Mouse (Mus musculus) megakaryocyte, embryonic 14.5 days (primary cell): Measurements from ENCODE around the gene Serpind1. TPM values are rescaled to one million over a fixed set of nuclear protein-coding genes. Genes with fewer than 3 reads are reported as not detected.

ENCODE experiments used
- H3K27me3 ChIP-seq: replicated peaks from 2 replicates; pipeline ENCODE3; 2012; ENCODE audit warnings: inconsistent platforms
- H3K36me3 ChIP-seq: replicated peaks from 2 replicates; pipeline ENCODE3; 2012; ENCODE audit warnings: low read length, inconsistent platforms, mixed read lengths
- H3K4me1 ChIP-seq: 2 replicates; pipeline ENCODE4 v1.6.1; 2012; ENCODE audit warnings: inconsistent platforms
- H3K4me3 ChIP-seq: replicated peaks from 2 replicates; pipeline ENCODE3; 2012; ENCODE audit warnings: moderate library complexity, mild to moderate bottlenecking, inconsistent platforms
- H3K9me3 ChIP-seq: 2 replicates; pipeline ENCODE4 v1.6.1; 2012; ENCODE audit warnings: inconsistent platforms
- FLI1 ChIP-seq: IDR thresholded peaks from 2 replicates; pipeline ENCODE4 v1.6.1; 2012; ENCODE audit warnings: low read length, inconsistent platforms, mixed read lengths
- GATA1 ChIP-seq: IDR thresholded peaks from 3 replicates; pipeline ENCODE4 v1.6.1; 2012; ENCODE audit warnings: mixed read lengths, low read length, inconsistent platforms, borderline replicate concordance
- polyA plus RNA-seq: library from polyadenylated mRNA; stranded (reverse); fragments of >175 nt; gene quantifications from 2 replicates; pipeline ENCODE4 v1.2.3, GENCODE M21; 2012; ENCODE audit warnings: low replicate concordance; ENCODE audit not compliant: insufficient read depth

Serpind1 gene
- not detected in 2 replicates for polyA plus RNA-seq

DNA sequence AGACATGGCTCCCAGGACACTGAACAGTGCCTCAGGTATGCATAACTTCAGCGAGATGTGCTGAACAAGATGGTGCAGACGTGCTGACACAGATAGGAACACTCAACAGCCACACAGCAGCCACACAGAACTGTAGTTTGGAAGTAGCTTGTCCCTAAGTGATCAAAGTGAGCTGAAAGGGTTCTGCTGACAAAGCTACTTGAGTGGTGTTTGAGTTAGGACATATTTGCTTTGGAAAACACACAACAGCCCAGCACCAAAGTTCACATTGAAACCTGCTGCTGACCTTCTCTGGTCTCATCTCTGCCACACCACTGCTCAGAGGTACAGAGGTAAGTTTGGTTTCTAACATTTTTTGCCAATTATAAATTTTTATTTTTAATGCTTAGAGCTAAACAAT, at the start of gene Serpind1:
Gene Serpind1, plus strand, starts transcription at position 256 of the 400 bp plus-strand sequence.
- Histone ChIP-seq H3K9me3 (no peaks in the 10 kb centered on the region), H3K27me3 (no peaks in the 10 kb centered on the region), H3K4me3 (no peak within 1 kb of the TSS), H3K4me1 (peaks cover 10% of the 10 kb centered on the region), H3K36me3 (peaks cover 64% of the 10 kb centered on the region)
- TF ChIP-seq GATA1: no peak
- no peak for TF ChIP-seq FLI1

DNA sequence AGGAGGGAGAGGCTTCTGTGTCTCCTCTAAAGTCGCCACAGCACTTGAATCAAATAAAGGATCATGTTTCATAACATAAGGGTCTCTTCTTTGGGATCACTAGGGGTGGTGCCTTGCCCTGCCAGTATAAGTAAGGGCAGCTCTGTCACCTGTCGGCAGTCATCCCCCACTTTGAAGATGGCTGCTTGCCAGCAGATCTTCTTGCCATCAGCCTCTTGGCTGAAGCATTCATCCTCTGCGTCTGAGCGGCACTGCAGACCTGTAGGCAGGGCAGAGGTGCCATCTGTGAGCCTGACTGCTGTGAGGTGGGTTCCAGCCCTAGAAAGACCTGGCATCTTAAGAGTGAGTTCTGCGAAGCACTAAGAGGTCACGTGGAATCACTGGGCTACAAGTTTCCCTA, 48.0 kb upstream of the Serpind1 start:
- H3K4me3 ChIP-seq: no peak overlapping the region
- no peaks in the 10 kb centered on the region for H3K9me3 ChIP-seq
- TF ChIP-seq FLI1 (no peak), GATA1 (no peak)
- H3K36me3 ChIP-seq: peaks cover 97% of the 10 kb centered on the region
- no peaks in the 10 kb centered on the region for H3K27me3 ChIP-seq
- H3K4me1 ChIP-seq: no peaks in the 10 kb centered on the region; the same call in 1 of the 2 replicates

DNA sequence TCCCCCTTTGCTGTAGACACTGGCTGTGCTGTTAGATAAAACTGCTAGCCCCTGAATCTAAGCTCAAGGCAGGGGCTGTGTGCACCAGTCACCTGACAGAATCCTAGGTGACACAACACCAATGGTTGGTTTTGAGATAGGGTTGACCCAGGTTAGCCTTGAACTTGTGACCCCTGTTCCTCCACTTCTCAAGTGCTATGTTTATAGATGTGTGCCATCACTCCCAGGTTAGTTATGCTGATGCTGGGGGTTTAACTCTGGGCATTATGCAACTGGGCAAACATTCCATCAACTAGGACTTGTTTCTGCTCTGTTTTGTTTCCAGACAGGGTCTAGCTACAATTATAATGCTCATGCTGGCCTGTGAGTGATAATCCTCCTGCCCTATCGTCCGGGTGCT, 44.1 kb upstream of the Serpind1 start:
- Histone ChIP-seq H3K4me1 (no peaks in the 10 kb centered on the region), H3K27me3 (no peaks in the 10 kb centered on the region), H3K36me3 (peaks cover 87% of the 10 kb centered on the region), H3K4me3 (no peak overlapping the region), H3K9me3 (no peaks in the 10 kb centered on the region)
- TF ChIP-seq GATA1 (no peak), FLI1 (no peak)

DNA sequence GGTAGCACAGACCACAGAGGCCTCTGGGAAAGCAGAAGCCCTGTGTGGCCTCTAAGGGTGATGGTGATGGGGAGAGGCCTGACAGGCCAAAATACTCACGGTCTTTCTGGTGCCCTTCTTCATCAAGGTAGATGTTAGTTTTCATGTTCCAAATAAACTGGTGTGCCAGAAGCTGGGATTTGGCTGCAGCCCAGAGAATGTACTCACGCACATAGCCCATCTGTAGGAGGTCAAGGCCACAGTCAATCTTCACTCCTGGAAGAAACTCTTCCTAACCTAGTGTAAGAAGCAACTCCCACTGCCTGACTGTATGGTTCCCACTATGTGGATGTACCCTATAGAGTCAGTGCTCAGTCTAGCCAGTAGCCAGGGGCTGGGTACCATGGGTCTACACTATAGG, 40.2 kb upstream of the Serpind1 start:
- Histone ChIP-seq H3K4me1 (no peaks in the 10 kb centered on the region), H3K9me3 (no peaks in the 10 kb centered on the region), H3K36me3 (peaks cover 85% of the 10 kb centered on the region), H3K27me3 (no peaks in the 10 kb centered on the region), H3K4me3 (no peak overlapping the region)
- TF ChIP-seq FLI1 (no peak), GATA1 (no peak)

DNA sequence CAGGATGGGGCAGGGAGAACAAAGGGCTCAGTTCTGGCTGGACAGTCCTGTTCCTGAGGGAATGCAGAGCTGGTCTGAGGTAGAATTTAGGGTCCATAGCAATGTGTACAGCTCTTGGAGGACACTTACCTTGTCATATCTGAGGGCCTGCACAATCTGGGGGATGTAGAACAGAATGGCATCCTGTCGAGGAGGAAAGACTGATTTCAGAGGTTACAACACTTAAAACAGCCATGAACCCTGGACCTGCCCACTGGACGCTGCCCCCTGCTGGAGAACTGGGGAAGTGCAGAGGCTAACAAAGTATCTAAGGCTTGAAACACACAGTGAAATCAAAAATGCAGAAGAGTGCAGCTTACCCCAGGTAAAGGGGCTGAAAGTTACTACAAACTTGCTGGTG, 38.4 kb upstream of the Serpind1 start:
- Histone ChIP-seq H3K9me3 (no peaks in the 10 kb centered on the region), H3K36me3 (peaks cover 85% of the 10 kb centered on the region), H3K4me1 (no peaks in the 10 kb centered on the region), H3K4me3 (no peak overlapping the region), H3K27me3 (no peaks in the 10 kb centered on the region)
- TF ChIP-seq FLI1 (no peak), GATA1 (no peak)

DNA sequence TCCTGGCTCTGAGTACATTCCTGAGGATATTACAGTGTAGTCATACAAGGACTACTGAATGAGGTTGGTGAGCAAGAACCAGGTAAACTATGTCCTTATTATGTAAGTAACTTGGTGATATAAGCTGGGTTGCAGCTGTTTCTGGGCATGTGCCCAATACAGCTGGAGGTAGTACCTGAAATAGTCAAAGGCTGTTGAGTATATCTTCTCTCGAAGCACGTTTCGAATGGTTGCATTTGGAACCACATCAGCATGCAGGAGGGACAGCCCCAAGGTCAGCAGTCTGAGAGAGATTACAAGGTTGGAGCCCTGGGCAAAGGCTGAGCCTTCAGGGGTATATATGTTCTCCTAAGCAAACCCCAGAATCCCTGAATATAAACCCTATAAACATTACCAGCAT, 30.4 kb upstream of the Serpind1 start:
- Histone ChIP-seq H3K4me3 (no peak overlapping the region), H3K27me3 (no peaks in the 10 kb centered on the region), H3K4me1 (no peaks in the 10 kb centered on the region), H3K36me3 (peaks cover 100% of the 10 kb centered on the region), H3K9me3 (no peaks in the 10 kb centered on the region)
- TF ChIP-seq FLI1 (no peak), GATA1 (no peak)

DNA sequence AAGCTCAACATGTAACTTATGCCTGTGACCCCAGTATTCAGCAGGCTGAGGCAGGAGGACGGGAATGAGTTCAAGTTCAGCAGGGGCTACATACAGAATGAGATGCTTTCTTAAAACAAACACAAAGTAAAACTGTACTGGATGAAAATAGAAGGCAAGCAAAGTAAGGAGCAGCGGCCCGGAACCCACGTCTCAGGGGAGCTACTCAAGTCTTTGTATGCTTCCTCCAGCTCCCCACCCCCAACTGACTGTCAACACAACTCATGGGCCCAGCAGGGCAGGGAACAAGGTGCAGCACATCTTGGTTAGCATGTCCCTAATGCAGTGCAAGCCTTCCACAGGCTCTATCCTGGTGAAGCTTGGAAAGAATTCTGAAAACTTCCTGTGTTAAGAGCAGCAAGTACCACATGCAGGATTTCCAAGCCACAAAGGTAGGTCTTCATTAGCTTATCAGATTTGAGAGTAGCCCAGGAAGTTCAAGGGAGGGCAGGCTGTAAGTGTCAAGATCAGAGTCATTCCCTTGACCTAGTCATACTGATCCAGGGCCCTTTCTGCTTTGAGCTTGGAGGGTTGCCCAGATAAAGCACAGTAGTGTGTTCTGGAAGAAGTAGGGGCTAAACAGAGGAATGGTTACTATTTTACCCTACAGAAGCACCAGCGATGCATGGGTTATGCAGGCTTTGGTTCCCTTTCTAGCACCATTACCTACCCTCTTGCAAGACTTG, 27.5 kb upstream of the Serpind1 start:
- no peak overlapping the region for H3K4me3 ChIP-seq
- H3K27me3 ChIP-seq: no peaks in the 10 kb centered on the region
- peaks cover 98% of the 10 kb centered on the region for H3K36me3 ChIP-seq
- no peaks in the 10 kb centered on the region for H3K4me1 ChIP-seq
- no peaks in the 10 kb centered on the region for H3K9me3 ChIP-seq
- TF ChIP-seq FLI1 (no peak), GATA1 (no peak)

DNA sequence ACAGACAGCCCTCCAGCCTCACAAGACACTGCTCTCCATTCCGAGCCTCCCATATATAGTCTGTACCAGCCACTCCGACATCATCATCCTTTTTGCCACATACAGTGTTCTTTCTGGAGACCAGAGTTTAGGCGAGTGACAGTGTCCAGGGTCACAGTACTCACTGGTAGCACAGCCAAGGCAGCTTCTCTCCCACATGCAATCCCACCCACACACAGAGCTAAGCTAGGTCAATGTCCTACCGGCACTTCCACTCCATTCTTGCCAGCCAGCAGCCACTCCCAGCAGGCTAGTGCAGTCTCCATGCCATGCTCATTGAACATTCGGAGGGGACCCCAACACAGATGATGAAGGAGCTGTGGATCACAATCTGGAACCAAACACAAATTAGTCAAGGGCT, 23.7 kb upstream of the Serpind1 start:
- Histone ChIP-seq H3K27me3 (no peaks in the 10 kb centered on the region), H3K9me3 (no peaks in the 10 kb centered on the region), H3K4me3 (no peak overlapping the region), H3K36me3 (peaks cover 95% of the 10 kb centered on the region), H3K4me1 (no peaks in the 10 kb centered on the region)
- TF ChIP-seq FLI1 (no peak), GATA1 (no peak)

DNA sequence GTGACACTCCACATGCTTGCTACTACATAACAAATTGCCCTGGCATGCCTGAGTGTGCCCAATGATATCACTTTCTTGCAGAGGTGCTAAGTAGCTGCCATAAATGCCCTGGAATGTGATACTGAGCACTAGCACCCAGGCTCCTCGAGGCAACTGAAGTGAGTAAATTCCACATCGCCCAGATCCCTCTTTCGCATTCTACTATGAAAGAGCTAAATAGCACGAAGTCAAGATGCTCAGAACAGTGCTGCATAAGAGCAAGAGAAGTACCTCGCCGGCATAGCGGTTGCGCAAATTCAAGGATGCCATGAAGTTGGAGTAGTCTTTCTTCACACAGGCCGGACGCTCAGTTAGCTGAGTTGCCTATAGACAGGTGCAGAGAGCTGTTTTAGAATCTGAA, 22.1 kb upstream of the Serpind1 start:
- Histone ChIP-seq H3K9me3 (0 out of 2 replicates have a peak, but pooled peaks cover 3% of the 10 kb centered on the region), H3K4me3 (no peak overlapping the region), H3K4me1 (no peaks in the 10 kb centered on the region), H3K27me3 (no peaks in the 10 kb centered on the region), H3K36me3 (peaks cover 93% of the 10 kb centered on the region)
- TF ChIP-seq FLI1: no peak
- no peak for TF ChIP-seq GATA1

DNA sequence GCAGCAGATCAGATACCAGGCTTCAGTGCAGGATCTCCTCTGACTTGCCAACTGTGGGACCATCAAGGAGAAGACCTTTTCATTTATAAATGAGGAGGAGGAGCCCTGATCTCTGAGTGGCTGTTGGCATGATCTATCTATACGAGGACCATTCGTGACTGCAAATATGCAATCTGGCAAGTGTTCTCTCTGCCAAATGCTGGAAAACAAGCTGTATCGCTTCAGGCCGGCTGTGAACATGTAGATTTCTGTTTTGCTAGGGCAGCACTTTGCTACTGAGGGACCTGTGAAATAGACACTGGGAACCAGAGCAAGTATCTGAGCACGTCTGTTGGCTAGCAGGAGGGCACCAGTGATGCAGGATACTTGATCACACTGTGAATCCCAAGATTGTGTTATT, 18.6 kb upstream of the Serpind1 start:
- Histone ChIP-seq H3K36me3 (peaks cover 95% of the 10 kb centered on the region), H3K4me3 (no peak overlapping the region), H3K9me3 (0 out of 2 replicates have a peak, but pooled peaks cover 3% of the 10 kb centered on the region), H3K27me3 (no peaks in the 10 kb centered on the region), H3K4me1 (no peaks in the 10 kb centered on the region)
- no peak for TF ChIP-seq GATA1

DNA sequence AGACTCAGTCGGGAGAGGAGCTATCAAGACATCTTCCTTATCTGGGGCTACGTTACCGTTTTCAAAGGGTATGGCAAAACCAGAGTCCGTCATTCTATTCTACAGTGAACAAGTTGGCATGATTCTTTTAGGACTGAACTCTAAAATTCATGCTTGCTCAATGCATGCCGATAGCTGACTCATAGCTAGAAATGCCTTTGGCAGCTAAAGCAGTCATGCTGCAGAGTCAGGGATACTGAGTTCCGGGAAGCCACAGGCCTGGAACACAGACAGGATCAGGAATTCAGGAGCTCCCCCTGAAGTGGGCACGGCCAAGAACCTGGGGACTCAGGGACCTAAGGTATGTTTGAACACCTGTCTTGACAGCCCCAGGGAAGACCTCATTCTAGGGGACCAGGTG, 14.6 kb upstream of the Serpind1 start:
- no peaks in the 10 kb centered on the region for H3K4me1 ChIP-seq
- no peaks in the 10 kb centered on the region for H3K27me3 ChIP-seq
- TF ChIP-seq GATA1: no peak
- TF ChIP-seq FLI1: no peak
- H3K9me3 ChIP-seq: 0 out of 2 replicates have a peak, but pooled peaks cover 3% of the 10 kb centered on the region
- peaks cover 85% of the 10 kb centered on the region for H3K36me3 ChIP-seq
- no peak overlapping the region for H3K4me3 ChIP-seq
